Mouse (Mus musculus) bone marrow, adult 2 months (tissue): ENCODE measurements around the gene Erc1.

Experiments
- CTCF ChIP-seq: fragments of 200-500 bp; IDR thresholded peaks from 2 replicates; pipeline ENCODE4 v1.5.1; 2011; ENCODE audit warnings: low read length, control low read depth; ENCODE audit not compliant: control insufficient read depth, insufficient read depth
- POLR2A ChIP-seq: fragments of 200-500 bp; IDR thresholded peaks from 2 replicates; pipeline ENCODE4 v1.6.1; 2011; ENCODE audit warnings: low read depth, mild to moderate bottlenecking, control low read depth, low read length, borderline replicate concordance; ENCODE audit not compliant: control insufficient read depth

DNA sequence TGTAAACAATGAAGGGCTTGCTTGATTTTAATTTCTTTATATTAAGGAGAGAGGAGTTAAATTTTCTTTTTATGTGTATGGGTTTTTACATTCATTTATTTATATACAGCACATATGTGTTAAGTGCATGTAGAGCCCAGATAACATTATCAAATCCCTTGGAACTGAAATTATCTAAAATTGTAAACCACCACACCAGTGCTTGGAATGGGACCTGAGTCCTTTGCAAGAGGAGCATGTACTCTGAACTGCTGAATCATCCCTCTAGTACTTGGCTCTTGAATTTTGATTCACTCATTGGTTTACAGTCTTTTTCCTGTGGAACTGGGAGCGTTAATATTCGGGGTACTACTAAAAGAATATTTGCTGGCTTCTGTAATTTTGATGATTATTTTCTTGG, 116.8 kb downstream of the Erc1 start:
- TF ChIP-seq CTCF: no peak
- TF ChIP-seq POLR2A: no peak
